Mouse (Mus musculus): ENCODE data around the gene Aktip.

Gene Aktip

GRCm38 (mm10) chr8:91190816-91191340, 8.9 kb downstream of the Aktip start:
- DNase-seq (ENCODE audit: low read depth, low spot score) = peak; percentile 46

GRCm38 (mm10) chr8:91188152-91188551, 11.6 kb downstream of the Aktip start:
- no peak for DNase-seq (ENCODE audit: low read depth, low spot score)

GRCm38 (mm10) chr8:91186372-91186771, 13.4 kb downstream of the Aktip start:
- no peak for DNase-seq (ENCODE audit: low read depth, low spot score)

GRCm38 (mm10) chr8:91177708-91178107, 22.1 kb downstream of the Aktip start:
- no peak for DNase-seq (ENCODE audit: low read depth, low spot score)

DNA sequence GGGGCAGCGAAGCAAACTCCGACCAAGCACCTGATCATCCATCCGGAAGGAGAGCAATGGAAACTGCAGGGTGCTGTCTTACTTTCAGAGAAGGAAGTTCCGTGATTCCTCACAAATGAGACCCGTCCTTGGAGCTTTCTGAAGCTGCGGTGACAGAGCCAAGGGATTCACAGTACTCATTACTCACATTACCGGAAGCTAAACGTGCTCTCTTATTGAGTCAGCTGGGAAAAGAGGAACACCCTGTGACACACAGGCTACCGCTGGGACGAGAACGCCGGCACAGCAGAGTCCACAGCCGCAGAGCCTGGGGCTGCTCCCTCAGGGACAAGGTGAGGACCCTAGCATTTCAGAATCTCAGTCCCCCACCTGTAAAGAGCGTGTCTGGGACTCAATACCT, 23.6 kb downstream of the Aktip start:
- DNase-seq (ENCODE audit: low read depth, low spot score) = no peak

GRCm38 (mm10) chr8:91171605-91172004, 28.2 kb downstream of the Aktip start:
- DNase-seq (ENCODE audit: low read depth, low spot score) = no peak

DNA sequence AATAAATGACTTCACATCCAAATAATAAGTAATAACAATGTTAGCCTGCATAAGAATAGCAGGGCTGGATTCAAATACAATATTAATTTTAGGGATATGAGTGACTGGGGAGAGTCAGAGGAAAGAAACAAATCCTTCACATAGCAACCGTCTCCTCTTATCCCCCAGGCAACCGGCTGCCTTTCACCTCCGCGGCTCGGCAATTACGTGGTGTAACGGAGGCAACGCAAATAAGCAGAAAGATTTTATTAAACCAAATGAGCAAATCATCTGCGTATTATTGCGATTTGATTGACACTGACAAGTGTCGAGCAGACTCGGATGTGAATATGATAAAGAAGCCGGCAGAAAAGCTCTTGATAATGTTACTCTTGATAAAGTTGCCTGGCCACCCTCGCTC, 28.9 kb downstream of the Aktip start:
- no peak for DNase-seq (ENCODE audit: low read depth, low spot score)

DNA sequence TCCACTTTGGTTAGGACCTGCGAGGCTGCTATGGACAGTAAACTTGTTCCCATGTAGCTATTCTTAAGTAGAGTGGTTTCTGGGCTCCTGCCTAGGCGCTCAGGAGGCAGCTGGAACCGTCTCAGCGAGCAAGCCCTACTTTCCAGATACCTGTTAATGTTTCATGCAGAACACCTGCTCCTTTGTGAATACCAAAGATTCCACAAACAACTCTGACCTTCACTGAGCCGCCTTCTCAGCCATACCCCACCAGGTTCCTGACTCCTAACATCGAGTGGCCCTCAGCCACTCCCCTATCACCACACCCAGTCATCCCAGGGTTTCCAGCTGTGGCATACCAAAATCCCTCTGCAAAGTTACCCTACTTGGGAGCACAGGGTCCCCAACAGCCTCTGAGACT, 29.6 kb downstream of the Aktip start:
- peak; percentile 39 for DNase-seq (ENCODE audit: low read depth, low spot score)

DNA sequence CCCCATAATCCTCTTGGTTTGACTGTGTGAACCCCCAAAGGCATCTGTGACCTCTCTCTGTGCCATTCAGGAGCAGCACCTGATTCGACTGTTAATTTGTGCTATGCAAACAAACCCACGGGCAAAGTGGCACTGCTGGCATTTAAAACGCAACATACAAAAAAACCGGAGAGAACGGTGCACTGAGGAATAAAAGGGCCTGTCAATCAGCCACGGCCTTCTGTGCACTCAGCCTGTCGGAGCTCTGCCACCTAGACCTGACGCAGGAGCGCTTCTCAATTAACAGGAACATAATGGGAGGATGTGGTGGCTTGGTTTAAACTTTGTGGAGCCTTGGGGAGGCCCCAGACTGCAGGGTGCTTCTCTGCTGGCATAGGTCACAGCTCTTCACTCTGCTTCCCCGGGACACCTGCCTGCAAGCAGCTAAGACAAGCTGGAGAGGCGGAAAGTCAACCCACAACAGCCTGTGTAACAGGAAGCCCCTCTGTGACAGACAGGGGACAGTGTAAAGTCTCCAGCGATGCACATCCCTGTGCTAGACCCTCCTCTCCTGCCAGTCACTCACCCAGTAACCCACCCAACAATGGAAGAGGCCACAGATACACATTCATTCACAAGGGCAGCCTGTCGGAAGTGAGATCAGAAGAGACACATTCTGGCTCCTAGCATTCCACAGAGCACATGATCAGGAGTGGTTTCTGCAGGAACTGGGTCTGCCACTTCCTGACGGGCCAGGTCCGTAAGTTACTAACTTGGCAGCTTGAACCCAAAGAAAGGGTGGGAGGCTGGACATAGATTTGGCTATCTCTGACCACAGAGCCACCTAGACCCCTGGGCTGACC, 39.6 kb downstream of the Aktip start:
- no peak for DNase-seq (ENCODE audit: low read depth, low spot score)

GRCm38 (mm10) chr8:91158617-91159016, 41.2 kb downstream of the Aktip start:
- DNase-seq (ENCODE audit: low read depth, low spot score) = no peak

GRCm38 (mm10) chr8:91154564-91154963, 45.2 kb downstream of the Aktip start:
- peak; percentile 95 for DNase-seq (ENCODE audit: low read depth, low spot score)

DNA sequence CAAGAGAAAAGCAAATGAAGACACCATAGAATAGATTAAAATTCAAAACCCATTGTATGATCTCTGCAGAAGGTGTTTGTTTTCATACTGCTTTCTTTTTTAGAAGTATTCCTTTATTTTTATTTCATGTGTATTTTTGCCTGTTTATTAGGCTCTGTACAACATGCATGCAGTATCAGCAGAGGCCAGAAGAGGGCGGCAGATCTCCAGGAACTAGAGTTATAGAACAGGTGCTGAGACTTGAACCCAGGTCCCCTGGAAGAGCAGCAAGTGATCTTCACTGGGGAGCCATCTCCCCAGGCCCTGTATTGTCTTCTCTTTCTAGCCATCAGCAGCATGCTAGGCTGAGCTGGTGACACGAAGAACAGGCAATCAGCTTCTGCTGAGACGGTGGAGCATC, 45.9 kb downstream of the Aktip start:
- DNase-seq (ENCODE audit: low read depth, low spot score) = peak; percentile 64

- DNase-seq (ENCODE audit: low read depth, low spot score) = peak; percentile 51
Observed at GRCm38 (mm10) chr8:91151531-91151930, 48.2 kb downstream of the Aktip start.

- DNase-seq (ENCODE audit: low read depth, low spot score) = no peak
Observed at GRCm38 (mm10) chr8:91149298-91149697, 50.5 kb downstream of the Aktip start.

DNA sequence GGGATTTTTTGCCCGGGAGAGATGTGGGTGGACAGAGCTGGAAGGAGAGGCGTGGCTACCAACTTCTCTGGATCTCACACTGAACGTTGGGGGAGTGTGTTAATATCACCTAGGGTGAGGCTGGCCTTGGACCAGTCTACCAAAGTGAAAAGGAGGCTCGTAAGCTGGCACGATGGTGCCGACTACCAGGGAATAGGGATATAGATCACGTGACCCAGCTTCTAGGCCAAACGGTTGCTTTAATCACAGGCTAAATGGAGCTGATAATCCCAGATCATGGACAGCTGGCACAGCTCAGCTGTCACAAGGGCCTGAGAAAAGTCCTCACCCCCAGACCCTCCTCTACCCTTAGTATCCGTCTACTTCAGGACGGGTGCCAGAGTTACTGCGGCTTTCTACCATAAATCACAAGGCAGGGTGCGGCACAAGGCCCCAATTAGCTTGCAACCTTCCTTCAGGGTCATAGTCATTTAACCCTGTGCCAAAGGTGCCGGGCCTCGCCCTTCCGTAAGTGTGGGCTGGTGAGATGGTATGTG, 51.1 kb downstream of the Aktip start:
- peak; percentile 24 for DNase-seq (ENCODE audit: low read depth, low spot score)

DNA sequence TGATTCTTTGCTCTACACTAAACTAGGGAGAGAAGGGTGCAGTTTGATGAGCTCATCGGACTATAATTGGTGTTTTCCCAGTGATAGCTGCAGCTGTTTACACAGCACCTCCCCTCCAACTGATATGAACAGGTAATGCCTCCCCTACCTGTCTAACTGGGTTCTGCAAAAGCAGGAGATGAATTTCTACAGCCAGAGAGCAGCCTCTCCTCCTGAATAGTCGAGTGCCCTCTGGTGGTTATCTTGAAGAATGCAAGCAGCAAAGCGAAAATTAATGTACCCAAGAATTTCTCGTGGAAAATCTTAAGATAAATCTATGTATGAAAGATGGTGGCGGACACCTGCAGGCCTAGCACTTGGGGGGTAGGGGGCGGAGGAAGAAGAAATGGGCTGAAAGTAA, 52.1 kb downstream of the Aktip start:
- peak; percentile 60 for DNase-seq (ENCODE audit: low read depth, low spot score)

GRCm38 (mm10) chr8:91140828-91141227, 58.9 kb downstream of the Aktip start:
- no peak for DNase-seq (ENCODE audit: low read depth, low spot score)

DNA sequence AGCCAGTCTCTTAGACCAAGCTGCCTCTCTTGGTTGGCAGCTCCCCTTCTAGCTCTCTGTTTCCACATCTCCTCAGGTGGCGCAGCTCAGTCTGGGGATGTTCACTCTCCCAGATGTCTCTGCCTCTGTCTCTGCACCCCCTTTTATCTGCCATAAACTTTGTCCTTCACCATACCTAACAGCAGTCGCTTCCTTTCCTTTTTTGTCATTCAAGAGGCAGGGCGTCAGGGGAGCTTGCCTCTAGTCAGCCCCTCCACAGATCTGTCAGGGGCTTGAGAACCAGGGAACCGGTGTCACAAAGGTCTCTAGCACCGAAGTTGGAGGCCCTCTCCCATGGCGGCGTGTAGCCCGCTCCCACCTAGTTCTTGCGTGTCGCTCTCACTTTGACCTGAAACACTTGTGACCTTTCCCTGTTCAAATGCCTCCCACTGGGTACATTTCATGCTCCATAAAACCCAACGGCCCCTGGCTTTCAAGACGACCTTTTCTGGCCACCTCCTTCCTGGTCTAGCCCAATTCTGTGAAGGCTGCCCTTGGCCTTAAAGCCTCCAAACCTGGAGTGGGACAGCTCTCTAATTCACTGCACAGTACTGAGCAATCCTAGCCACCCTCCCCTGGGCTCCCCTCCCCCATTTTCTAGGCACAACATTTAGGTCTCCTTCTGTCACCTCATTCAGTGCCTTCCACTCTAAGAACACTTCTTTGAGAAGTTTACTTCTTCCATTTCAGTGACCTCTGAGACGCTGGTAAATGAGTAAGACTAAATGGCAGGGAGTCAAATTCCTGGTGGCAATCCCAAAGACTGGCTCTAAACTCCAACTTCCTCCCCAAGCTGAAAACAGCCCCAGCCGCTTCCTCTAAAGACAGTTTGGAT, 64.2 kb downstream of the Aktip start:
- peak; percentile 30 for DNase-seq (ENCODE audit: low read depth, low spot score)

GRCm38 (mm10) chr8:91134659-91135058, 65.1 kb downstream of the Aktip start:
- DNase-seq (ENCODE audit: low read depth, low spot score) = no peak

DNA sequence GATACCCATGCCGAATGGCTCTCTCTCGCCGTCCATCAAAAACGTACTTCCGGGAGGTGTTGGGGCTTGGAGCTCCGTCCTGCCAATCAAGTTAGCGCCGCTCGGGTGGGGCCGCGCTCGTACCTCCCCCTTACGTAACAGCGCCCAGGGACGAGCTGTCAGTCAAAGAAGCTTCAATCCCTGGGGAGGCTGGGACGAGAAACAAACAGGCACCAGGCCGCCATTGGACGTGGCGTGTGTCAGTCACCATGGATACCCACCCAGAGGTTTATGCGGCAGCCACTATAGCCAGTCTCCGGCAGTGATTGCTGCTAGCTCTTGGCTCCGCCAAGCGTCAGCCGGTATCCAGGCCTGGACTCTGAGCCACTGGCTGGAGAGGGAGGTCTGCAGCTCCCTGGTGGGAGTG, 65.7 kb downstream of the Aktip start:
- DNase-seq (ENCODE audit: low read depth, low spot score) = peak; percentile 100

- DNase-seq (ENCODE audit: low read depth, low spot score) = peak; percentile 54
Observed at GRCm38 (mm10) chr8:91133441-91134069, 66.2 kb downstream of the Aktip start.

DNA sequence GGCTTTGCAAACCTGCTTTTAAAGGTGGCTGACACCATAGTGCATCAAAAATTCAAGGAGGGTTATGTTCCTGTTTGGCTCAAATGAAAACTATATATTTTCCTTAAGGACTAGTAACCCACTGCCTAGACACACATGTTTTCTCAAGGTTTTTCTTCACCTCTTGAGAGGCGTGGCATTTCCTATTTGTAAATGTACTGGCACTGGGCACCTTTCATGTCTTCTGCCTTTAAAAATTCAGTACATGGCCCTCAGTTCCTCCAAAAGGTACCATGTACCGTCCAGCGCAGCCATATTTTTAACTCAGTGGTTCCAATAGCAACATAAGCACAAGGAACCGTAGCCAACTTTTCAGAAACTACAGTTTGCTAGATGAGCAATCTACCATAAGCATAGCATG, 67.0 kb downstream of the Aktip start:
- no peak for DNase-seq (ENCODE audit: low read depth, low spot score)

Measured in ES-CJ7 (cell line).